Mouse (Mus musculus): ENCODE results near the gene Ppfia2.

Gene Ppfia2

DNA sequence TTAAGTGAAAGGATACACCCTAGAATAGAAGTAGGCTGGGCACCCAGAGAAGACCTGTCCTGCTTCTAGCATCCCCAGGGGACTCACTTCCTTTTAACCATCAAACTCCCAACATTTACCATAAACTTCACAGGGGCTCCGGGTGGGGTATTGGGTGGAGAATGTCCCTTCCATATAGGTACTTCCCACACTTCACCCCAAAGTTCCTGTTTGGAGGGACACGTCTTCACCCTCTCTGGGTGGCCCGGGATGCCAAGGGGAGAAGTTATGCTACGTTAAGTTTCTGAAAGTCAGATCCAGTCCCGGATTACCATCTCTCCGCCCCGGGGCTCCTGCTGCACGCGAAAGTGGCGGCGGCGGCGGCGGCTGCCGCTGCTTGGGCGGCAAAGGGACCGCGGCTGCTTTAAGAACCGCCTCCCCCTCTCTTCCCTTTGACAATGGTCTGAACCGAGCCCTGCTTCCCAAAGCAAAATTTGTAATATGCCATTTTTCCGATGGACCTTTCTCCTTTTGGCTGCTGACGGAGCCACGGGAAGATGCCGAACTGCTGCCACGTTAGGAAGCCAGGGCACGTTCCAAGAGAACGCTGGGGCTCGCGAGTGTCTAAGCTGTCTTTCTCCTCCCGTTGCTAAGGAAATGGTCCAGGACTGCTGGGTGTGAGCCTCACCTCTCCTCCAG lies at the start of gene Ppfia2:
TSS of gene Ppfia2 (plus strand) at position 485 of the 678 bp plus-strand sequence.
- H3K27me3 ChIP-seq (ENCODE audit: control insufficient read depth, insufficient read depth, low read length, poor library complexity, severe bottlenecking): no peaks in the 10 kb centered on the region
- no peak for DNase-seq (ENCODE audit: low read depth, low spot score)

GRCm38 (mm10) chr10:106468956-106469721 lies 1.0 kb upstream of the Ppfia2 start:
- no peak for DNase-seq (ENCODE audit: low read depth, low spot score)
- Histone ChIP-seq H3K36me3 (ENCODE audit: control insufficient read depth, insufficient read depth, low read length, poor library complexity, severe bottlenecking) (no peaks in the 10 kb centered on the region), H3K27me3 (ENCODE audit: control insufficient read depth, insufficient read depth, low read length, poor library complexity, severe bottlenecking) (no peaks in the 10 kb centered on the region)

More for the DNA sequence above, at the start of gene Ppfia2:
- no peaks in the 10 kb centered on the region for H3K36me3 ChIP-seq (ENCODE audit: control insufficient read depth, insufficient read depth, low read length, poor library complexity, severe bottlenecking)

DNA sequence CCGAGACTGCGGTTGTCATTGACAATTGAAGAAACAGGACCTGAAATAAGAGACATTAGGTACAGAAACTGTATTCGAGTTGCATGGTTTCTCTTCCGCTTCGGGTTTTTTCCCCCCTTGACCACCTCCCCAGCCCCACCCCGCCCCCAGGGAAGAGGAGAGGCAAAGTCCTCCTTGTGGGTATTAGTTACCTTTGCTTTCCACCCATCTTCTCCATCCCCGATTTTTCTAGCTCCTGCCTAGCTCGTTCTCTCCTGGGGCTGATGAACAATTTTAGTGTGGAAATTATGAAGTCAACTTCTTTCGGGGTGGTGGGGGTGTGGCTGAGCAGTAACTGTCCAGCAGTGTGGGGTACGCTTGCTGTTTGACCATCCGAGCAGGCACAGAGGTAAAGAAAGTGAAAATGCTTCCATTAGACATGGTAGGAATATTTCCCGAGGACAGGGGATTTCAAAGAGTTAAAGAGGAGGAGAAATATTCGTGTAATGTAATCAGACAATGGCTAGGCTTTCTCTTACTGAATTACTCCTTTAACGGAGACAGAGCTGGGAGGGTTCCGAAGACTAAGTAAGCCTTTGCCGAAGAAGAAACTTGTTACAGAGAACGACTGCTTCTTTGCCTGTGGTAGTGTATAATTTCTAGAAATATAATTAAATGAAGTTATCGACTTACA lies 530 bp downstream of the Ppfia2 start:
- no peaks in the 10 kb centered on the region for H3K27me3 ChIP-seq (ENCODE audit: control insufficient read depth, insufficient read depth, low read length, poor library complexity, severe bottlenecking)
- H3K36me3 ChIP-seq (ENCODE audit: control insufficient read depth, insufficient read depth, low read length, poor library complexity, severe bottlenecking): no peaks in the 10 kb centered on the region
- no peak for DNase-seq (ENCODE audit: low read depth, low spot score)

DNA sequence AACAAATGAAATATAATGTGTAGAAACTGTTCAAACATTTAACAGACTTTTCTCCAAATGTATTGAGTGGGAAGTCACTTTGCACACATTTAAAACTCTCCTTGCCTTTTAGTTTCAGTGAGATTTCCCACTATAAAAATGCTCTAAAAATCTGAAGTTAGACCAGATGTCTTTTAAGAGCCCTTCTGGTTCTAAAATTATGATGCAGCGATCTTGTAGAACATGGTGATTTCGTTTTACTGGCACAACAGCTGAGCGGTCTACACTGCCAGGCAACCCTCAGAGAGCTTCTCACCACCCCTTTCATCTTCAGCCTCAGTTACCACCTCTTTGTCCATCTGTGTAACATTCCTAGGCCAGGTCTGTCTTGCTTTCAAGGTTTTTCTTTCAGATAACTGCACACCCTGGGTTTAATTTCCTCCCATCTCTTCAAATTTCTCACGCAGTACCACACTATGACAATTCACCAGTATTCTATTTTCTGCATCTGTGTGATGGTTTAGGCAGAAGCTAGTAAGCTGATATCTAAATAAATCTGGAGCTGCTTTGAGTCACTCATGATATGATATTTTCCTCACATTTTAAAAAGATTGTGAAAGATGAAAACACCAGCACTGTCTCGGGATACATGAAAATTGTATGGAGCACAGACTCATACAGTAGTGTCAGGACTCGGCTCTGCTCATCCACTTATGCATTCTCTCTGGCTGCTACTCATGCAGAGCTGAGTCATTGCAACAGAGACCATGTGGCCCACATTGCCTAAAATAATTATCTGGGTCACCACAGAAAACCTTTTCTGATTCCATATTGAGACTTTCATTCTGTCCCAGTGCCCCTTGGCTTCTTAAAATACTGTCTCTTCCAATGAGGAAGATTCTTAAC lies 39.4 kb downstream of the Ppfia2 start:
- no peak for DNase-seq (ENCODE audit: low read depth, low spot score)
- no peaks in the 10 kb centered on the region for H3K36me3 ChIP-seq (ENCODE audit: control insufficient read depth, insufficient read depth, low read length, poor library complexity, severe bottlenecking)
- no peaks in the 10 kb centered on the region for H3K27me3 ChIP-seq (ENCODE audit: control insufficient read depth, insufficient read depth, low read length, poor library complexity, severe bottlenecking)

GRCm38 (mm10) chr10:106566036-106566435 lies 95.9 kb downstream of the Ppfia2 start:
- DNase-seq (ENCODE audit: low read depth, low spot score): no peak
- no peaks in the 10 kb centered on the region for H3K36me3 ChIP-seq (ENCODE audit: control insufficient read depth, insufficient read depth, low read length, poor library complexity, severe bottlenecking)
- H3K27me3 ChIP-seq (ENCODE audit: control insufficient read depth, insufficient read depth, low read length, poor library complexity, severe bottlenecking): no peaks in the 10 kb centered on the region

DNA sequence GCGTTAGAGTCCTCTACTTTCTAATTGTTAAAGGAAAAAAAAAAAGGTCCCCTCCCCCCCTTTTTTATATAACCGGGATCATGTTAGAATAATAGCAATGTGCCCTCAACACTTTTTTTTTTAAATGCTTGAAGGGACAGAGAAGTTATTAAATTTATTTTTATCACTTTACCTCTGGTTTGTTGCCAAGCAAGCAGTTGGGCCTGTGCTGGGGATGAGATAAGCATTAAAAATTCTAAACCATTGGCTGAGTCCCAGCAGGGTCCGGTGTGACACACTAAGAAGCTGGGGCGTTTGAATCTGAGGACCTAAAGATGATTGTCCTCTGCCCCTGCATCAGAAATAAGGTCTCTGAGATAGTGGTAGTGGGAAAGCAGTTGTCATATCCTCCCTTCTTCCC lies 114.9 kb downstream of the Ppfia2 start:
- no peaks in the 10 kb centered on the region for H3K27me3 ChIP-seq (ENCODE audit: control insufficient read depth, insufficient read depth, low read length, poor library complexity, severe bottlenecking)
- H3K36me3 ChIP-seq (ENCODE audit: control insufficient read depth, insufficient read depth, low read length, poor library complexity, severe bottlenecking): no peaks in the 10 kb centered on the region
- no peak for DNase-seq (ENCODE audit: low read depth, low spot score)

GRCm38 (mm10) chr10:106585476-106586080 lies 115.4 kb downstream of the Ppfia2 start:
- no peaks in the 10 kb centered on the region for H3K36me3 ChIP-seq (ENCODE audit: control insufficient read depth, insufficient read depth, low read length, poor library complexity, severe bottlenecking)
- DNase-seq (ENCODE audit: low read depth, low spot score): no peak

DNA sequence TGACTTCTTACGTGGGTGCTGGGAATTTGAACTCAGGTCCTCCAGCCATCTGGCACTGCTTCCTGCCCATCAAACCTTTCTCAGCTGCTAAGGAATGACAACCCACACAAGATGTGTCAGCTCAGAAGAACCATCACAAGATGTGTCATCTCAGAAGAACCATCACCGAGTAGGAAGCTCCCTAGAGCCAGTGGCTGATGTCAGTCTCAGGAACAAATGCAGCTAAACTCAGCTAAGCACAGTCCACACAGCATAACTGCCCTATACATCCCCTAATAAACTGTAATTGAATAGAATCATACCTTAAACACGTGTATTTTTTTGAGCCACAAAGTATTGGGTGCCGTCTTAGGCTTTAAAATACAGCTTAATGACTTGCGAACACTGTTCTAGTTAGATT lies 117.7 kb downstream of the Ppfia2 start:
- Histone ChIP-seq H3K27me3 (ENCODE audit: control insufficient read depth, insufficient read depth, low read length, poor library complexity, severe bottlenecking) (no peaks in the 10 kb centered on the region), H3K36me3 (ENCODE audit: control insufficient read depth, insufficient read depth, low read length, poor library complexity, severe bottlenecking) (no peaks in the 10 kb centered on the region)
- DNase-seq (ENCODE audit: low read depth, low spot score): no peak

More at GRCm38 (mm10) chr10:106585476-106586080, 115.4 kb downstream of the Ppfia2 start:
- no peaks in the 10 kb centered on the region for H3K27me3 ChIP-seq (ENCODE audit: control insufficient read depth, insufficient read depth, low read length, poor library complexity, severe bottlenecking)

DNA sequence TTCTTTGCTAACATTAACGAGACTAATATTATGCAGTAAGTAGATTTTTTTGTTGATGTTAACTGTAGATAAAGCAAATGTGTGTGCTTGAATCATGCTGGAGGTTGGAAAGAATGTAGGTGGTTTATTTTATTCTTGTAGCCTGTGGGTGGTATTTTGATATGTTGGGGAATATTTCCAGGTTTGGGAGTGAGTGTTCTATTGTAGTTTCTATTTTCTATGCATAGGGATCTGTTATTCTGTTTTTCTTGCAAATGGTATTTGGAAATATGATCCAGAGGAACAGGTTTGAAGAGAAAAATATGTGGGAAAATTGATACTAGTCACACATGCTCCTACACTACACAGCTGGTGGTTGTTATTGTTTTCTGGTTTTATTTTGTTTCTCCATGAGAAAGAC lies 120.8 kb downstream of the Ppfia2 start:
- Histone ChIP-seq H3K36me3 (ENCODE audit: control insufficient read depth, insufficient read depth, low read length, poor library complexity, severe bottlenecking) (no peaks in the 10 kb centered on the region), H3K27me3 (ENCODE audit: control insufficient read depth, insufficient read depth, low read length, poor library complexity, severe bottlenecking) (no peaks in the 10 kb centered on the region)
- no peak for DNase-seq (ENCODE audit: low read depth, low spot score)

DNA sequence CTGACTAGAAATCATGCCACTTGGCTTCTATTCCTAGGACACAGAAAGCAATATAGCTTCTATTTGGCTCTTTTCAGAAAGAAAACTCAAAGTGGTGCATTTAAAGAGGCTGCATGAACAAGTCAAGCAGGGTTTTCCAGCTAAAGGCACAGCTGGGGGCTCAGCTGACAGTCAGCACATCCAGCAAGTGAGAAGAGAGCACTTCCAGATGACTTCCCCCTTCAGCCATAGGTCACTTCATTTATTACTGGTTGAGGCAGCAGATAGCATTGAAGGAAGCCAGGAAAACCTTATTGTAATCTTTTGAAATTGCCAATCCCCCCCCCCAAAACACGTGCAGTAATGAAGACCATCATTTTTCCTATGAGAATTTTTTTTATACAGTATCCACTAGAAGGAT lies 126.8 kb downstream of the Ppfia2 start:
- no peaks in the 10 kb centered on the region for H3K27me3 ChIP-seq (ENCODE audit: control insufficient read depth, insufficient read depth, low read length, poor library complexity, severe bottlenecking)
- no peak for DNase-seq (ENCODE audit: low read depth, low spot score)
- H3K36me3 ChIP-seq (ENCODE audit: control insufficient read depth, insufficient read depth, low read length, poor library complexity, severe bottlenecking): no peaks in the 10 kb centered on the region

GRCm38 (mm10) chr10:106603319-106603898 lies 133.3 kb downstream of the Ppfia2 start:
- DNase-seq (ENCODE audit: low read depth, low spot score): no peak
- no peaks in the 10 kb centered on the region for H3K27me3 ChIP-seq (ENCODE audit: control insufficient read depth, insufficient read depth, low read length, poor library complexity, severe bottlenecking)
- H3K36me3 ChIP-seq (ENCODE audit: control insufficient read depth, insufficient read depth, low read length, poor library complexity, severe bottlenecking): no peaks in the 10 kb centered on the region

DNA sequence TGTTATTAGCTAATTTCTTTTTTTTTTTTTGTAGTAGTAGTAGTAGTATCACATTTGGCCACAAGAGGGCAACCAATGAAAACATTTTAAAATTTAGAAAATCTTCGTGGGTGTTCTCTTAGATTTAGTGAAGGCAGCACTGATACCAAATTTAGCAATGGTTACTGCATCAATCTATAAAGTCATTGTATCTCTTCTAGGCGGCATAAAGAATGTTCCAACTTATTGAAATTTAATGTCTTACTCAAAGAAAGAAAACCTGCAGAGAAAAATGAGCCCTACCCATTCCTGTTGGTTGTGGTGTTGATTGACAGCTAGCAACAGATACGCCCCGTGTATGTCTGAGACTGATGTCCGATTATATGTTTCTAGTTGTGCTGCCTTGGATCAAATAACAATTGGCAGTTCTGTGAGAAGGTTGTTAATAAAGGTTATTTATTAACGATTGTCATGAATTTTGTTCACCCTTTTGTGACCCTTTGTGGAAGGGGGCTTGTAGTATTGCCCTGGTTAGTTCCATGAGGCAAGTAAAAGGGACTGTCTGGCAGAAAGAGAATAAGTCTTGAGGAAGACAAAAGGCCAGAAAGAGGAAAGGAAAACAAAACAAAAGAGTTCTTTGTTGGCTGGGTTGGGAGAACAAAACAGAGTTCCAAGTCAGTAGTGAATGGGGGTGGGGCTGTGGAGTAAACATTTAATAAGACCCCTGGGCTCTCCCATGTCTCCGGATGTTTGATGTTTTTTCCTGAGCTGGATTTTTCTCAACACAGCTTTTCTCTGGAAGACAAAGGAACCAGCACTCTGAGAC lies 139.2 kb downstream of the Ppfia2 start:
- no peak for DNase-seq (ENCODE audit: low read depth, low spot score)
- no peaks in the 10 kb centered on the region for H3K36me3 ChIP-seq (ENCODE audit: control insufficient read depth, insufficient read depth, low read length, poor library complexity, severe bottlenecking)

GRCm38 (mm10) chr10:106610222-106610621 lies 140.1 kb downstream of the Ppfia2 start:
- no peaks in the 10 kb centered on the region for H3K36me3 ChIP-seq (ENCODE audit: control insufficient read depth, insufficient read depth, low read length, poor library complexity, severe bottlenecking)
- no peak for DNase-seq (ENCODE audit: low read depth, low spot score)
- no peaks in the 10 kb centered on the region for H3K27me3 ChIP-seq (ENCODE audit: control insufficient read depth, insufficient read depth, low read length, poor library complexity, severe bottlenecking)

More for the DNA sequence above, 139.2 kb downstream of the Ppfia2 start:
- H3K27me3 ChIP-seq (ENCODE audit: control insufficient read depth, insufficient read depth, low read length, poor library complexity, severe bottlenecking): no peaks in the 10 kb centered on the region
